Mouse (Mus musculus) megakaryocyte, embryonic 14.5 days (primary cell): ENCODE measurements at regions not wholly inside any gene's neighbourhood (a gene's known extent, or its start where the extent isn't known, plus 50 kb on each side); places are given as distances from the start of the nearest gene placed in this dataset.

ENCODE experiments used
- H3K27me3 ChIP-seq: replicated peaks from 2 replicates; pipeline ENCODE3; 2012; ENCODE audit warnings: inconsistent platforms
- H3K36me3 ChIP-seq: replicated peaks from 2 replicates; pipeline ENCODE3; 2012; ENCODE audit warnings: low read length, inconsistent platforms, mixed read lengths
- H3K4me1 ChIP-seq: 2 replicates; pipeline ENCODE4 v1.6.1; 2012; ENCODE audit warnings: inconsistent platforms
- H3K4me3 ChIP-seq: replicated peaks from 2 replicates; pipeline ENCODE3; 2012; ENCODE audit warnings: moderate library complexity, mild to moderate bottlenecking, inconsistent platforms
- H3K9me3 ChIP-seq: 2 replicates; pipeline ENCODE4 v1.6.1; 2012; ENCODE audit warnings: inconsistent platforms
- FLI1 ChIP-seq: IDR thresholded peaks from 2 replicates; pipeline ENCODE4 v1.6.1; 2012; ENCODE audit warnings: low read length, inconsistent platforms, mixed read lengths
- GATA1 ChIP-seq: IDR thresholded peaks from 3 replicates; pipeline ENCODE4 v1.6.1; 2012; ENCODE audit warnings: mixed read lengths, low read length, inconsistent platforms, borderline replicate concordance

DNA sequence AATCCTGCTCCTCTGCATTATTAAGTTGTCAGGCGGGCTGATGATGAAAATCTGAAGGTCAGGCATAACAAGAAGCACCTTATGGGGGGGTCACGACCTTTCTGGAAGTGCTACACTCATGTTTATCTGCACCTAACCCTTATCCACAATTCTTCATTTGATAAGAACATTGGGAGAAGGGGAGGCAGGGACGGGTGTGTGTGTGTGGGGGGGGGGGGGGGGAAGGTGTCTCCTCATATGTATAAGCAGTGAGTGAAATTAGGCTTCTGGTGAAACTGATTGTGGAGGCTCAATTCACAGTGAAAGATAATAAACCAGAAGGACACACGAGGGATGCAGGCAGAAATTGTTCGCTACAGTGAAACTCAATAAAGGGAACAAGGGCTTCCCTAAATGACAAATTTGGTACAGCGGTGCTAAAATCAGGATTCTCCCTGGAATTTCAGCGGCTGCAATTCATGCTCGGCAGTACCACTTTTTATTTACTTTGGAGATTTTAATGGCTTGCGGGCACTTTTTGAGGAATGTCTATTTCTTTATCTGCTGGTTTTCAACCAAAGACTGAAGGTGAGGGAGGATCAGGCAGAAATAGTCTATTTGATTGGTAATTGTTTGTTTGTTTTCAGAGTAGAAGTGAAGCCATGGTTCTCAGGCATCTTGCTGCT lies 327.2 kb downstream of the Gm10295 start:
- Histone ChIP-seq H3K9me3 (peaks cover 8% of the 10 kb centered on the region), H3K36me3 (no peaks in the 10 kb centered on the region), H3K4me1 (peaks cover 12% of the 10 kb centered on the region; the same call in 1 of the 2 replicates), H3K4me3 (no peak overlapping the region), H3K27me3 (peaks cover 19% of the 10 kb centered on the region)
- TF ChIP-seq GATA1, result no peak
- no peak for TF ChIP-seq FLI1

DNA sequence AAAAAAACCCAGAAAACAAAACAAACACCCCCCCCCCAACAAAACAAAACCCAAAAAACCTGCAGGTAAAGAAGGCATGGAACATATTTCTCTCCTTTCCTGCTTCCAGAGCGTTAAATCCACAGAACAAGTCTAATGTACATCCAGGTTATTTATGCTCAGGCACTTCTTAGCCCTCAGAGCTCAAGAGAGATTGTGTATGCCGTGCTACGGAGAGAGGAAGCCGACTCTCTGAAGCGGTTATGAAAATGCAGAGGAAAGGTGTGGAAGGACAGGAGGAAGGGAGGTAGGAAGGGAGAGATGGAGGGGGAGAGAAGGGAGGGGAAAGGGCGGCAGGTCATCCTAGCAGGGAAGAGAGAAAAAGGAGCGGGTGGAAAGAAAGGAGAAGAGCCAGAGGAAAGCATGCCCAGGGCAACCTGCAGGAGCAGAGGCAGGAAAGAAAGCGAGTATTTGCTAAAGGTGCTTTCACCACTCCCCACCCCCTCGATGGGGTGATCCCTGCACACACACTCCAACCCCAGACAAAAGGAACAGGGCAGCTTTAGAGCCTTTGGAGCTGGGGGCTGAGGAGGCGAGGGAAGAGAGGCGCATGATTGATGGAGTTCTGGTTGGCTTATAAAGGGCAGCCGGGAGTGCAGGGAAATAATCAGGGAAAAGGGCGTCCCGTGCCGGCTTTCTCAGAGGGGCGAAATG lies 327.9 kb downstream of the Gm10295 start:
- Histone ChIP-seq H3K4me3 (no peak overlapping the region), H3K27me3 (peaks cover 19% of the 10 kb centered on the region), H3K4me1 (peaks cover 12% of the 10 kb centered on the region; the same call in 1 of the 2 replicates), H3K9me3 (peaks cover 10% of the 10 kb centered on the region), H3K36me3 (no peaks in the 10 kb centered on the region)
- TF ChIP-seq GATA1 (no peak), FLI1 (no peak)
